Mouse (Mus musculus): ENCODE data around the gene Olfr816.
"Not testable (repeated sequence)": the region's sequence is repeated elsewhere in the genome, so short reads cannot be mapped to it uniquely, and the experiment has no call there.

Gene Olfr816

DNA sequence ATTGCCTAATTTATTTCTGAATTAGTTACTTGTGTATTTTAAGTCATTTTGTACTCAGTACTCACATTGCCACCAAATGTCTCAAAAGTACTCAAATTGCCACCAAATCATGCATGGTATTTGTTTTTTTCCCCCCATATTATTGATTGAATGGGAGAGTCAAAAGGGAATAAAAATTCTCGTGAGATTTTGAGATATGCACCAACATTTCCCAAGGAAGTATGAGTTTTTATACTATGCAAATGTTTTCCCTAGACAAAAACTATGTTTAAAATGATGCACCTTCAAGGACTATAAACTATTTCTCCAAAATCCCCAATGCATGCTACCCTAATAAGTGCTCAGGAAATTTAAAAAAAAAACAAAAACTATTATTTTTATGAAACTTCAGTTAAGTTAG lies at the start of gene Olfr816:
Olfr816 (minus strand) TSS at position 101 of the 400 bp plus-strand sequence.
- no peak for DNase-seq

- DNase-seq, result no peak
Measured at GRCm38 (mm10) chr10:129949000-129949399, 33.6 kb upstream of the Olfr816 start, which contains the start of gene Olfr818. Gene Olfr818, minus strand, starts transcription at chr10:129949100.

- not testable (repeated sequence) for DNase-seq
Measured at GRCm38 (mm10) chr10:129905767-129906166, 9.6 kb downstream of the Olfr816 start, which contains the start of gene Olfr815. Gene Olfr815, minus strand, starts transcription at chr10:129905867.

- no peak for DNase-seq
Measured at GRCm38 (mm10) chr10:129885934-129886333, 29.5 kb downstream of the Olfr816 start.

DNA sequence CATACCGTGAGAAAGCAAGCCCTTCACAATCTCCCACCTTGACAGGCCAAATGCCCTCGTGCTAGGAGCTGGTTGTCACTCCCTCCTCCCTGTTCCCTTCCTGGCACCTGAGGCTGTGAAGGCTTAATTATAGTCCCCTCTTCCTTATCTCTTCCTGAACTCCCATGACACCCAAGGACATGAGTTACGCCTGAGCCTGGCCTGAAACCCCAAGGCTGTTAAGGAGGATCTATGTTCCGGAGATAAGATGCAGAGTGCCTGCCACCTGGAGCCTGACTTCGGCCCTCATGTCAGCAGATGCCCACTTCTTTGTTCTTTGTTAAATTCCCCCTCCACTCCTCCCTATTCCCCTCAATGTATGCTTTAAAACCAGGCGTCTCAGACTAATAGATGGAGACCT lies 29.9 kb downstream of the Olfr816 start:
- not testable (repeated sequence) for DNase-seq

DNA sequence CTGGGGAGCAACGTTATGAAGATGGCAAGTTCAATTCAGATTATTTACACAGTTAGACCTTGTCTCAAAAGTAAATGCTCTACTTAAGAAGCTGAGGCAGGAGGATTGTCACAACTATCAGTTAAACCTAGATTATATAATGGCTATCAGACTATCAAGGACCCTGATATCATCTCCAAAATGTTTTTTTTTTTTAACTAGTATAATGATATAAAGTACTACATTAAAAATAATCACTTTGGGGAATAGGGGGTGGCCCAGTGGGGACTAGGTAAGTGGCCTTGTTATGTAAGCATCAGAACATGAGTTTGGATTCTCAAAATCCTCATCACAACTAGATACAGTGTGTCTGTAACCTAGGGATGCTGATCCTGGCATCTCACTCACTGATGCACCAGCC lies 35.6 kb downstream of the Olfr816 start, which contains the start of gene Olfr814:
Olfr814 (minus strand) TSS at position 101 of the 400 bp plus-strand sequence.
- not testable (repeated sequence) for DNase-seq
